Mouse (Mus musculus) layer of hippocampus, postnatal 36 days (tissue): ENCODE measurements at regions not wholly inside any gene's neighbourhood (a gene's known extent, or its start where the extent isn't known, plus 50 kb on each side); places are given as distances from the start of the nearest gene placed in this dataset.
A peak's percentile ranks its signal among the peaks of the same experiment; 100 is the strongest.

Source experiments
- DNase-seq, 2 experiments: peaks; one replicate each; pipeline ENCODE4 v3.0.0; 2022

GRCm38 (mm10) chr2:133020173-133020837 lies 74.6 kb upstream of the Fermt1 start:
- peak; percentile 69 to 72 for DNase-seq

GRCm38 (mm10) chr2:133021244-133021643 lies 75.5 kb upstream of the Fermt1 start:
- no peak for DNase-seq

GRCm38 (mm10) chr2:133027038-133027437 lies 81.3 kb upstream of the Fermt1 start:
- DNase-seq = no peak

- DNase-seq = no peak
These were observed 89.7 kb upstream of the Fermt1 start for GRCm38 (mm10) chr2:133035421-133035820.

GRCm38 (mm10) chr2:133040708-133041107 lies 95.0 kb upstream of the Fermt1 start:
- no peak for DNase-seq

- DNase-seq = no peak
These were observed 132.1 kb upstream of the Fermt1 start for GRCm38 (mm10) chr2:133077698-133078356.

GRCm38 (mm10) chr2:133090976-133091375 lies 145.3 kb upstream of the Fermt1 start:
- no peak for DNase-seq

- DNase-seq = peak; percentile 38 to 42
These were observed 167.9 kb upstream of the Fermt1 start for GRCm38 (mm10) chr2:133113642-133114041.

- no peak for DNase-seq
These were observed 172.9 kb upstream of the Fermt1 start for GRCm38 (mm10) chr2:133118651-133119050.

GRCm38 (mm10) chr2:133125212-133125801 lies 179.6 kb upstream of the Fermt1 start:
- no peak for DNase-seq

- no peak for DNase-seq
These were observed 189.2 kb upstream of the Fermt1 start for GRCm38 (mm10) chr2:133134878-133135277.

GRCm38 (mm10) chr2:133138877-133139276 lies 193.2 kb upstream of the Fermt1 start:
- no peak for DNase-seq

- no peak for DNase-seq
These were observed 195.8 kb upstream of the Fermt1 start for GRCm38 (mm10) chr2:133141341-133142035.

- DNase-seq = no peak
These were observed 206.8 kb upstream of the Fermt1 start for GRCm38 (mm10) chr2:133152461-133152860.

GRCm38 (mm10) chr2:133156537-133156936 lies 210.8 kb upstream of the Fermt1 start:
- DNase-seq = no peak

- no peak for DNase-seq
These were observed 212.5 kb upstream of the Fermt1 start for GRCm38 (mm10) chr2:133158206-133158605.

GRCm38 (mm10) chr2:133159398-133159797 lies 213.7 kb upstream of the Fermt1 start:
- no peak for DNase-seq

GRCm38 (mm10) chr2:133176411-133176810 lies 230.7 kb upstream of the Fermt1 start:
- no peak for DNase-seq

- DNase-seq = no peak
These were observed 235.5 kb upstream of the Fermt1 start for GRCm38 (mm10) chr2:133181216-133181615.

GRCm38 (mm10) chr2:133182920-133183319 lies 237.2 kb upstream of the Fermt1 start:
- DNase-seq = no peak

GRCm38 (mm10) chr2:133204295-133204866 lies 258.7 kb upstream of the Fermt1 start:
- no peak for DNase-seq

- no peak for DNase-seq
These were observed 262.8 kb upstream of the Fermt1 start for GRCm38 (mm10) chr2:133208498-133208897.
